Mouse (Mus musculus) bone marrow, adult 2 months (tissue): ENCODE results near the gene Pqlc3. TPM values are rescaled to one million over a fixed set of nuclear protein-coding genes. Genes with fewer than 3 reads are reported as not detected.

Source experiments
- H3K27ac ChIP-seq: fragments of 200-500 bp; 2 replicates; pipeline ENCODE4 v1.5.1; 2012; ENCODE audit warnings: low read depth, mild to moderate bottlenecking, control low read depth, inconsistent platforms, low read length; ENCODE audit not compliant: control insufficient read depth, poor library complexity, insufficient read depth
- H3K4me1 ChIP-seq: fragments of 200-500 bp; 2 replicates; pipeline ENCODE4 v1.6.1; 2011; ENCODE audit warnings: low read length; ENCODE audit not compliant: control insufficient read depth, insufficient read depth
- H3K4me3 ChIP-seq: fragments of 200-500 bp; replicated peaks from 2 replicates; pipeline ENCODE3; 2011; ENCODE audit warnings: mild to moderate bottlenecking, low read depth, low read length, control low read depth; ENCODE audit not compliant: control insufficient read depth
- CTCF ChIP-seq: fragments of 200-500 bp; IDR thresholded peaks from 2 replicates; pipeline ENCODE4 v1.5.1; 2011; ENCODE audit warnings: low read length, control low read depth; ENCODE audit not compliant: control insufficient read depth, insufficient read depth
- POLR2A ChIP-seq: fragments of 200-500 bp; IDR thresholded peaks from 2 replicates; pipeline ENCODE4 v1.6.1; 2011; ENCODE audit warnings: low read depth, mild to moderate bottlenecking, control low read depth, low read length, borderline replicate concordance; ENCODE audit not compliant: control insufficient read depth
- WGBS: fragments of 180-500 bp; shearing (Covaris S2); methylation state at CpG from one replicate; pipeline ENCODE4 v1.1.7; 2018; 5-methylcytosine and 5-hydroxymethylcytosine counted together
- polyA plus RNA-seq: library from polyadenylated mRNA; stranded (reverse); fragments of >200 nt; gene quantifications from 2 replicates; pipeline ENCODE4 v1.2.4, GENCODE M21; 2011; ENCODE audit warnings: low replicate concordance; ENCODE audit not compliant: missing spikeins, insufficient read depth, insufficient read length

Gene Pqlc3
- polyA plus RNA-seq, 1 experiment = 14.7 TPM

GRCm38 (mm10) chr12:16948239-16948638 lies 52.0 kb downstream of the Pqlc3 start:
- Histone ChIP-seq H3K4me3 (no peak overlapping the region), H3K4me1 (no peaks in the 10 kb centered on the region), H3K27ac (no peak overlapping the region)
- no peak for TF ChIP-seq POLR2A
- TF ChIP-seq CTCF = no peak
- 77% methylated on average over 6 of the region's 6 CpGs for WGBS

- WGBS = 62% methylated on average over 3 of the region's 3 CpGs
- Histone ChIP-seq H3K4me1 (no peaks in the 10 kb centered on the region), H3K4me3 (no peak overlapping the region), H3K27ac (no peak overlapping the region)
- no peak for TF ChIP-seq POLR2A
- no peak for TF ChIP-seq CTCF
Measured at GRCm38 (mm10) chr12:16941976-16942375, 58.2 kb downstream of the Pqlc3 start.

Other genes with a start within 250 kb of the Pqlc3 start
- not detected in 2 replicates for gene Greb1, start 199.5 kb downstream of the Pqlc3 start, polyA plus RNA-seq
- 9.1 and 9.9 TPM in 2 replicates for gene E2f6, start 189.4 kb downstream of the Pqlc3 start, polyA plus RNA-seq
- gene Rock2, start 105.5 kb downstream of the Pqlc3 start, polyA plus RNA-seq = 16.7 and 24.1 TPM in 2 replicates
- 0.29 and 0.57 TPM in 2 replicates for gene 2410004P03Rik, start 11.3 kb upstream of the Pqlc3 start, polyA plus RNA-seq
- 0.66 and 1.1 TPM in 2 replicates for gene Kcnf1, start 176.5 kb upstream of the Pqlc3 start, polyA plus RNA-seq